Mouse (Mus musculus) embryonic facial prominence, embryonic 11.5 days (tissue): ENCODE results near the gene Gnptg. TPM values are rescaled to one million over a fixed set of nuclear protein-coding genes. Genes with fewer than 3 reads are reported as not detected.

Experiments used
- ATAC-seq: fragments of 200-750 bp; cut with Nextera tagmentation; replicated peaks from 2 replicates; pipeline ENCODE4 v1.8.0; 2017; ENCODE audit warnings: low read depth; ENCODE audit not compliant: insufficient number of reproducible peaks, low FRiP score, low TSS enrichment
- DNase-seq: peaks from one replicate; pipeline ENCODE4 v3.0.0-alpha.2; 2015; ENCODE audit warnings: low spot score
- H3K27ac ChIP-seq: fragments of 300-500 bp; sonication (generic); replicated peaks from 2 replicates; pipeline ENCODE4 v1.5.1; 2014; ENCODE audit warnings: mild to moderate bottlenecking, low read depth, low read length, control low read depth
- H3K27me3 ChIP-seq: fragments of 300-500 bp; sonication (generic); 2 replicates; pipeline ENCODE4 v1.6.1; 2014; ENCODE audit warnings: mild to moderate bottlenecking, low read length, moderate library complexity, mixed read lengths; ENCODE audit not compliant: control insufficient read depth, insufficient read depth
- H3K36me3 ChIP-seq: fragments of 300-500 bp; sonication (generic); replicated peaks from 2 replicates; pipeline ENCODE4 v1.6.1; 2014; ENCODE audit warnings: low read depth, mild to moderate bottlenecking, low read length, moderate library complexity, mixed read lengths; ENCODE audit not compliant: control insufficient read depth, insufficient read depth
- H3K4me1 ChIP-seq: fragments of 300-500 bp; sonication (generic); 2 replicates; pipeline ENCODE4 v1.6.1; 2014; ENCODE audit warnings: low read length, mixed read lengths; ENCODE audit not compliant: control insufficient read depth, insufficient read depth
- H3K4me2 ChIP-seq: fragments of 300-500 bp; sonication (generic); 2 replicates; pipeline ENCODE4 v1.6.1; 2014; ENCODE audit warnings: low read depth, mild to moderate bottlenecking, control low read depth, low read length, moderate library complexity
- H3K4me3 ChIP-seq: fragments of 300-500 bp; sonication (generic); 2 replicates; pipeline ENCODE4 v1.5.1; 2014; ENCODE audit warnings: low read depth, low read length, control low read depth
- H3K9ac ChIP-seq: fragments of 300-500 bp; sonication (generic); replicated peaks from 2 replicates; pipeline ENCODE4 v1.6.1; 2014; ENCODE audit warnings: mild to moderate bottlenecking, control low read depth, low read length
- H3K9me3 ChIP-seq: fragments of 300-500 bp; sonication (generic); replicated peaks from 2 replicates; pipeline ENCODE4 v1.6.1; 2016; ENCODE audit warnings: mild to moderate bottlenecking, low read length, inconsistent platforms, mixed read lengths; ENCODE audit not compliant: control insufficient read depth
- WGBS: fragments of 180-500 bp; shearing (Covaris S2); extraction: QIAGEN DNeasy Blood & Tissue Kit; methylation state at CpG from one replicate; pipeline ENCODE4 v1.1.7; 2014; 5-methylcytosine and 5-hydroxymethylcytosine counted together
- polyA plus RNA-seq: library from polyadenylated mRNA; unstranded; fragments of >200 nt; fragmentation: Nextera tagmentation; extraction: Ambion mirVana; gene quantifications from 2 replicates; pipeline ENCODE4 v1.2.1, GENCODE M21; 2014

Gene Gnptg
- 32.6 and 32.8 TPM in 2 replicates for polyA plus RNA-seq

- WGBS, result under 1% methylated on average over 80 of the region's 80 CpGs
- Histone ChIP-seq H3K9ac (peak within 1 kb of the TSS; percentile 82), H3K36me3 (peaks cover 9% of the 10 kb centered on the region), H3K4me1 (peaks cover 4% of the 10 kb centered on the region), H3K4me3 (peak within 1 kb of the TSS; percentile 69), H3K9me3 (no peaks in the 10 kb centered on the region), H3K4me2 (peak within 1 kb of the TSS; percentile 85), H3K27ac (peak within 1 kb of the TSS; percentile 70), H3K27me3 (no peaks in the 10 kb centered on the region)
- DNase-seq, result peak; percentile 95
- ATAC-seq, result peak; percentile 49; the same call in 1 of the 2 replicates
Measured at GRCm38 (mm10) chr17:25239695-25240636, at the start of gene Gnptg, which contains the start of gene Tsr3. Gene Gnptg (minus strand): TSS chr17:25240124. Gene Tsr3 (plus strand): TSS chr17:25240170.

DNA sequence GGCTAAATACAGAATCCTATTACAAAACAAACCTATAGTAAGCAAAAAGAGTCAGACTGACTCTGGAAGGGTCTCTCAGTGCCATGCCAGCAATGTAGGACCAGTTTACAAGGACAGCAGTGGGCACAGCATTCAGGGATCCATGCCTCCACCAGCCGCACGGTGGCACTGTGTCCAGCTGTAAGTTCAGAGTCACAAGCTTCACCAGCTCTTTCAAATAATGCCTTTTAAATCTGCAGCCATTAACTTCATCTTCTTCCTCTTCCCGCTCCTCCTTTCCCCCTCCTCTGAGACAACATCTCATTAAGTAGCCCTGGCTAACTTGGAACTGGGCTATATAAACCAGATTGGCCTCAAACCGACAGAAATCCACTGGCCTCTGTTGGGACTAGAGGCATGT is 48.9 kb upstream of the Gnptg start:
- Histone ChIP-seq H3K4me2 (no peak overlapping the region), H3K4me1 (no peaks in the 10 kb centered on the region), H3K4me3 (no peak overlapping the region), H3K27ac (no peak overlapping the region), H3K36me3 (no peaks in the 10 kb centered on the region), H3K27me3 (no peaks in the 10 kb centered on the region), H3K9ac (no peak overlapping the region), H3K9me3 (no peaks in the 10 kb centered on the region)
- WGBS, result 23% methylated on average over 4 of the region's 4 CpGs
- ATAC-seq (no peak), DNase-seq (peak; percentile 67)

- Histone ChIP-seq H3K9ac (no peak overlapping the region), H3K27ac (no peak overlapping the region), H3K4me3 (no peak overlapping the region), H3K4me2 (no peak overlapping the region), H3K36me3 (no peaks in the 10 kb centered on the region), H3K9me3 (no peaks in the 10 kb centered on the region), H3K27me3 (no peaks in the 10 kb centered on the region), H3K4me1 (no peaks in the 10 kb centered on the region)
- 17% methylated on average over 3 of the region's 3 CpGs for WGBS
- DNase-seq (peak; percentile 85), ATAC-seq (no peak)
Measured at GRCm38 (mm10) chr17:25285033-25285432, 45.1 kb upstream of the Gnptg start.

- no peaks in the 10 kb centered on the region for H3K4me1 ChIP-seq
- H3K4me3 ChIP-seq, result no peak overlapping the region
- H3K4me2 ChIP-seq, result no peak overlapping the region
- no peak overlapping the region for H3K9ac ChIP-seq
- H3K9me3 ChIP-seq, result no peaks in the 10 kb centered on the region
- 38% methylated on average over 11 of the region's 11 CpGs for WGBS
- ATAC-seq, result no peak
- no peak overlapping the region for H3K27ac ChIP-seq
- DNase-seq, result no peak
- no peaks in the 10 kb centered on the region for H3K27me3 ChIP-seq
- H3K36me3 ChIP-seq, result no peaks in the 10 kb centered on the region
Measured at GRCm38 (mm10) chr17:25282133-25282532, 42.2 kb upstream of the Gnptg start.

DNA sequence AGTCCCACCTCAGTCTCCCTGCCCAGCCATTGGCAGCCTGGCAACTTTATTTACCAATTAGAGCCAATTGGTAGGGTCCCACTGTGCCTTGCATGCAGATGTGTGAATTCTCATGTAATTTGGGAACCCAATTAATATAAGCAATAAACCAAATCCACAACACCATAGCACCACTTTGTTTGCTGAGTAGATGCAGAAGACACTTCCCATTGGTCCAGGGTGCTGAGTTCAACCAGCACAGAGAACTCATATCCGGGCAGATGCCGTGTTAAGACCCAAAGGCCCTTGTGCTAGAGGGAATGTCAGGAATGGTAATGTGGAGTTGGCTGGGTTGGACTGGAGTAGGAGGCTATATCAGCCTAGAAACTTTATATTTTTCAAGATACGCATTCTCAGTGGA is 35.9 kb upstream of the Gnptg start:
- WGBS, result 93% methylated on average over 3 of the region's 3 CpGs
- ATAC-seq, result no peak
- no peak for DNase-seq

GRCm38 (mm10) chr17:25274571-25275346 is 34.8 kb upstream of the Gnptg start, which contains the start of gene Ube2i:
Gene Ube2i (minus strand): TSS chr17:25274622.
- H3K27ac ChIP-seq, result peak within 1 kb of the TSS; percentile 96
- ATAC-seq (no peak), DNase-seq (no peak)
- peak within 1 kb of the TSS; percentile 37 for H3K4me2 ChIP-seq
- H3K36me3 ChIP-seq, result no peaks in the 10 kb centered on the region
- no peaks in the 10 kb centered on the region for H3K9me3 ChIP-seq
- H3K4me3 ChIP-seq, result peak within 1 kb of the TSS; percentile 99
- 84% methylated on average over 9 of the region's 9 CpGs for WGBS
- H3K9ac ChIP-seq, result peak within 1 kb of the TSS; percentile 100
- H3K27me3 ChIP-seq, result no peaks in the 10 kb centered on the region
- peaks cover 6% of the 10 kb centered on the region for H3K4me1 ChIP-seq

More for the DNA sequence above, 35.9 kb upstream of the Gnptg start:
- H3K36me3 ChIP-seq, result no peaks in the 10 kb centered on the region
- no peaks in the 10 kb centered on the region for H3K27me3 ChIP-seq
- no peak overlapping the region for H3K4me2 ChIP-seq
- no peaks in the 10 kb centered on the region for H3K9me3 ChIP-seq
- H3K4me1 ChIP-seq, result peaks cover 6% of the 10 kb centered on the region; the same call in 1 of the 2 replicates
- no peak overlapping the region for H3K9ac ChIP-seq
- H3K4me3 ChIP-seq, result no peak overlapping the region
- no peak overlapping the region for H3K27ac ChIP-seq

DNA sequence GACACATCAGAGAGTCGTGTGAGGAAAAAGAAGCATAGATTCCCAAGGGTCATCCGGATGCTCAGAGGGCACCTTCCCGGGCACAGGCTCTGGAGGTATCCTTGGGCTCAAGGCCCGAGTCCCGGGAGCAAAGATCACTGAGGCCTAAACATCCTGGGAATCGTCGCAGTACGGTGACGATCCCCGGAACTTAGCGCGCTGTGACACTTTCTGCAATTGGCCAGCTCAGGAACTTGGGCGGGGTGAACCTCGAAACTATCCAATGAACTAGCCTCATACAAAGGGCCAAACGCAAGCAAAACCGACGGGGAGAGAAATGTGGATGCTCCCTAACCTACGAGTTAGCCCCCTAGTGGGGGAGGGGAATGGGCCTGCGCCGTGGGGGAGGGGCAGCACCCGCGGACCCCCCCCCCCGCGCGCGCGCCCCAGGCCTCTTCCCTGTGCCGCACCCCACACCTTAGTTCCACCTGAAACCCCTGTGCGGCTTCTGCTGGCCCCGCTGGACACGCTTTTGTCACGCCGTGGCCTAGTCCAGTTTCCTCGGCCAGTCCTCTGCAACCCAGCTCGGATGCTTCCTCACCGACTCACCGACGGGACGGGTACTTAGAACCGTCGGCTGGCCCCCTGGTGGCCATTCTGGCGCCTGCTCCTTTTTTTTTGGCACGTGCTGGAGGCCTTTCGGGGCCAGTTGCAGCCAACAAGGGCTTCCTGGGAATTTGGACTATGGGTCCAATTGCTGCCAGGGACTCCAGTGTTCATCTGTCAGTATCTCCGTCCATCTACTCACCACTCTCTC is 34.0 kb upstream of the Gnptg start:
- H3K4me1 ChIP-seq, result peaks cover 6% of the 10 kb centered on the region
- no peaks in the 10 kb centered on the region for H3K27me3 ChIP-seq
- peak overlapping the region; percentile 99 for H3K4me3 ChIP-seq
- peak overlapping the region; percentile 96 for H3K27ac ChIP-seq
- H3K36me3 ChIP-seq, result peaks cover 2% of the 10 kb centered on the region
- peak; percentile 96 for DNase-seq
- H3K4me2 ChIP-seq, result peak overlapping the region; percentile 37
- peak; percentile 84 for ATAC-seq
- WGBS, result under 1% methylated on average over 39 of the region's 45 CpGs
- peak overlapping the region; percentile 100 for H3K9ac ChIP-seq
- H3K9me3 ChIP-seq, result no peaks in the 10 kb centered on the region
